Mouse (Mus musculus) CH12.LX (cell line): Measurements from ENCODE around the gene Kcnk2. TPM values are rescaled to one million over a fixed set of nuclear protein-coding genes. Genes with fewer than 3 reads are reported as not detected.
"Not testable (repeated sequence)": the region's sequence is repeated elsewhere in the genome, so short reads cannot be mapped to it uniquely, and the experiment has no call there.

ENCODE experiments used
- DNase-seq: peaks from one replicate; pipeline ENCODE4 v3.0.0-alpha.2; 2013; ENCODE audit errors: extremely low read depth
- H3K27ac ChIP-seq: 2 replicates; pipeline ENCODE4 v1.5.1; 2012; ENCODE audit warnings: low read depth, mild to moderate bottlenecking, control low read depth, moderate library complexity; ENCODE audit not compliant: insufficient read depth
- H3K27me3 ChIP-seq: replicated peaks from 2 replicates; pipeline ENCODE3; 2012; ENCODE audit warnings: inconsistent platforms
- H3K36me3 ChIP-seq, 2 experiments: replicated peaks in 1 of 2; 2 replicates each; pipeline versions ENCODE3 to v1.6.1; 2012; ENCODE audit warnings: inconsistent platforms in 1 of 2, low read length in 1 of 2, mild to moderate bottlenecking in 1 of 2, mixed read lengths in 1 of 2, moderate library complexity in 1 of 2; ENCODE audit not compliant: control insufficient read depth in 1 of 2, insufficient read depth in 1 of 2
- H3K4me1 ChIP-seq, 2 experiments: 2 replicates each; pipeline ENCODE4 v1.6.1; 2012; ENCODE audit warnings: inconsistent platforms in 1 of 2, moderate library complexity in 1 of 2; ENCODE audit not compliant: insufficient read depth in 2 of 2, control insufficient read depth in 1 of 2
- H3K4me2 ChIP-seq: 2 replicates; pipeline ENCODE4 v1.6.1; 2012; ENCODE audit warnings: low read depth, mild to moderate bottlenecking, control low read depth; ENCODE audit not compliant: poor library complexity, insufficient read depth, severe bottlenecking
- H3K4me3 ChIP-seq, 3 experiments: fragments of 150-350 bp in 1 of 3; sonication (generic) in 1 of 3; replicated peaks in 1 of 3; 2 replicates each; pipeline versions ENCODE3 to v1.5.1; 2011 to 2012; ENCODE audit warnings: low read depth in 2 of 3, low read length in 2 of 3, mild to moderate bottlenecking in 2 of 3, moderate library complexity in 2 of 3, control low read depth in 1 of 3, improper control_type of control experiment in 1 of 3, inconsistent platforms in 1 of 3, mixed read lengths in 1 of 3; ENCODE audit not compliant: poor library complexity in 1 of 3
- H3K79me2 ChIP-seq: replicated peaks from 2 replicates; pipeline ENCODE4 v1.6.1; 2012; ENCODE audit warnings: mild to moderate bottlenecking, moderate library complexity; ENCODE audit not compliant: control insufficient read depth, poor library complexity, insufficient read depth, severe bottlenecking; ENCODE audit errors: extremely low read depth
- H3K9ac ChIP-seq: 2 replicates; pipeline ENCODE4 v1.6.1; 2012; ENCODE audit warnings: low read depth, mild to moderate bottlenecking, control low read depth, moderate library complexity; ENCODE audit not compliant: insufficient read depth
- H3K9me3 ChIP-seq: replicated peaks from 2 replicates; pipeline ENCODE3; 2012; ENCODE audit warnings: low read length, inconsistent platforms, mixed read lengths
- BHLHE40 ChIP-seq: IDR thresholded peaks from 2 replicates; pipeline ENCODE4 v1.6.1; 2011; ENCODE audit warnings: mild to moderate bottlenecking, low read depth, low read length, improper control_type of control experiment
- CHD1 ChIP-seq: IDR thresholded peaks from 2 replicates; pipeline ENCODE4 v1.6.1; 2012; ENCODE audit warnings: low read depth, low read length, improper control_type of control experiment, inconsistent platforms
- CHD2 ChIP-seq: IDR thresholded peaks from 2 replicates; pipeline ENCODE4 v1.6.1; 2011; ENCODE audit warnings: low read length, improper control_type of control experiment
- CTCF ChIP-seq, 2 experiments: IDR thresholded peaks in 1 of 2; conservative IDR thresholded peaks in 1 of 2; 2 replicates each; pipeline ENCODE4 v1.5.1; 2011 to 2012; ENCODE audit warnings: low read depth in 2 of 2, low read length in 2 of 2, improper control_type of control experiment in 1 of 2, inconsistent platforms in 1 of 2, mild to moderate bottlenecking in 1 of 2, moderate library complexity in 1 of 2
- E2F4 ChIP-seq: IDR thresholded peaks from 2 replicates; pipeline ENCODE4 v1.6.1; 2011; ENCODE audit warnings: low read depth, low read length, improper control_type of control experiment; ENCODE audit not compliant: insufficient replicate concordance
- IRF4 ChIP-seq: IDR thresholded peaks from 2 replicates; pipeline ENCODE4 v1.6.1; 2014; ENCODE audit warnings: low read depth, mild to moderate bottlenecking, inconsistent platforms, low read length, improper control_type of control experiment
- JUN ChIP-seq: IDR thresholded peaks from 2 replicates; pipeline ENCODE4 v1.6.1; 2011; ENCODE audit warnings: low read depth, mild to moderate bottlenecking, low read length, improper control_type of control experiment, moderate library complexity; ENCODE audit not compliant: insufficient read depth
- MYC ChIP-seq: IDR thresholded peaks from 2 replicates; pipeline ENCODE4 v1.6.1; 2011; ENCODE audit warnings: low read depth, mild to moderate bottlenecking, improper control_type of control experiment, low read length
- NELFE ChIP-seq: IDR thresholded peaks from 2 replicates; pipeline ENCODE4 v1.6.1; 2011; ENCODE audit warnings: low read depth, low read length, improper control_type of control experiment
- NRF1 ChIP-seq: IDR thresholded peaks from 2 replicates; pipeline ENCODE4 v1.6.1; 2014; ENCODE audit warnings: low read depth, mild to moderate bottlenecking, inconsistent platforms, low read length, improper control_type of control experiment, moderate library complexity
- PAX5 ChIP-seq: IDR thresholded peaks from 2 replicates; pipeline ENCODE4 v1.6.1; 2012; ENCODE audit warnings: low read length, inconsistent platforms, mixed read lengths
- RAD21 ChIP-seq: IDR thresholded peaks from 2 replicates; pipeline ENCODE4 v1.6.1; 2011; ENCODE audit warnings: low read depth, mild to moderate bottlenecking, low read length, improper control_type of control experiment, moderate library complexity
- SMC3 ChIP-seq: IDR thresholded peaks from 2 replicates; pipeline ENCODE4 v1.6.1; 2011; ENCODE audit warnings: low read depth, low read length, improper control_type of control experiment
- TBP ChIP-seq: conservative IDR thresholded peaks from 2 replicates; pipeline ENCODE4 v1.6.1; 2011; ENCODE audit warnings: low read depth, low read length, improper control_type of control experiment
- TCF12 ChIP-seq: IDR thresholded peaks from 2 replicates; pipeline ENCODE4 v1.6.1; 2014; ENCODE audit warnings: low read depth, mild to moderate bottlenecking, inconsistent platforms, low read length, improper control_type of control experiment
- UBTF ChIP-seq: IDR thresholded peaks from 2 replicates; pipeline ENCODE4 v1.6.1; 2012; ENCODE audit warnings: low read depth, mild to moderate bottlenecking, inconsistent platforms, low read length, improper control_type of control experiment, moderate library complexity
- USF1 ChIP-seq: IDR thresholded peaks from 2 replicates; pipeline ENCODE4 v1.6.1; 2014; ENCODE audit warnings: low read depth, mild to moderate bottlenecking, inconsistent platforms, low read length, improper control_type of control experiment
- dilution Hi-C: fragments of 300-500 bp; cut with MboI; formaldehyde crosslinking; loops from 2 replicates; pipeline ENCODE4 v1.14.3; 2020; ENCODE audit warnings: low sequenced_read_pairs; ENCODE audit not compliant: extremely low pct_unique_long_range_greater_than_20kb, extremely low pct_ligation_motif_present
- in situ Hi-C: fragments of 300-500 bp; cut with MboI; formaldehyde crosslinking; loops from 3 replicates; pipeline ENCODE4 v1.14.3; 2019; ENCODE audit warnings: low sequenced_read_pairs, low pct_ligation_motif_present, low pct_unique_long_range_greater_than_20kb, mixed read lengths
- polyA plus RNA-seq: library from polyadenylated mRNA; unstranded; fragments of >175 nt; gene quantifications from 2 replicates; pipeline ENCODE4 v1.2.1, GENCODE M21; 2012; ENCODE audit warnings: low read depth; ENCODE audit not compliant: insufficient read length
- total RNA-seq, 2 experiments: library from RNA; depleted of rRNA; stranded (reverse); fragments of 300-350 nt in 1 of 2; fragments of >200 nt in 1 of 2; gene quantifications; 2 replicates each; pipeline ENCODE4 v1.2.3; 2012 to 2014

The Kcnk2 gene
- total and polyA plus RNA-seq, 3 experiments, result 0.19 TPM; not detected in 2

DNA sequence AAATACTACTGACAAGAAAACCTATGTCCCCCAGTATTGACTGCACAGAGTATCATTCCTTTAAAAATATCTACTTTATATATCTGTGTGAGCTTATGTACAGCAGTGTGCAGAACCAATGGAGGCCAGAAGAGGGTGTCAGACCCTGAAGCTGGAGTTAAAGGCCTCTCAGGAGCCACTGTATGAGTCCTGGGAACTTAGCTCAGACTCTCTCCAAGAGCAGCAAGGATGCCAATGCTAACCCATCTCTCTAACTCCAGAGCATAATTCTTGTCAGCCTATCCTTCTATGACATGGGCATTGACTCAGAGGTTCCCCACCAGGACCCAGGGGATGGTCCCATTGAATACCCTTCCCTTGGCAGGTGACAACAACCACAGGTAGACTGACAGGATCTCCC lies 148.4 kb downstream of the Kcnk2 start:
- H3K27me3 ChIP-seq, result no peaks in the 10 kb centered on the region
- no peak overlapping the region for H3K4me2 ChIP-seq
- no peak overlapping the region for H3K9ac ChIP-seq
- no peak for DNase-seq
- H3K27ac ChIP-seq, result no peak overlapping the region
- H3K4me3 ChIP-seq, result no peak overlapping the region
- TF ChIP-seq USF1 (no peak), NELFE (no peak), CHD2 (no peak), UBTF (no peak), MYC (no peak), IRF4 (no peak), CHD1 (no peak), PAX5 (no peak)
- no peaks in the 10 kb centered on the region for H3K36me3 ChIP-seq
- dilution Hi-C loops (no loop called here), in situ Hi-C loops (no loop called here)
- no peaks in the 10 kb centered on the region for H3K79me2 ChIP-seq
- H3K9me3 ChIP-seq, result no peaks in the 10 kb centered on the region
- no peaks in the 10 kb centered on the region for H3K4me1 ChIP-seq

DNA sequence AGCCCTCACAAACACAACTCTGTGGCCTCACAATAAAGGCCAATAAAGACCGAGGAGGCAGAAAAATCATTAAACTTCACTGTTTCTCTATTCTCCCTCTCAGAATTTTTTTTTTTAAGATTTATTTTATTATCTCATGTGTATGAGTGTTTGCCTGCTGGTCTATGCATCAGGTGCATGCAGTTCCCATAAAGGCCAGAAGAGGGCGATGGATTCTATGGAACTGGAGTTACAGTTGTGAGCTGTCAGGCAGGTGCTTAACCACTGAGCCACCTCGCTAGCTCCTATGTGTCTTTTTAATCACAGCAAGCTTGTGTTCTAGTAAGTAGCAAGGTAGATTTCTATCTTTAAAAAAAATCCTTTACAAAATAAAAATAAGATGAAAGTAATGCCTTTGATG lies 148.9 kb downstream of the Kcnk2 start:
- H3K36me3 ChIP-seq, result no peaks in the 10 kb centered on the region
- no peak overlapping the region for H3K4me2 ChIP-seq
- no peaks in the 10 kb centered on the region for H3K27me3 ChIP-seq
- TF ChIP-seq TCF12 (no peak), RAD21 (peak; percentile 25), NRF1 (no peak), JUN (no peak), PAX5 (no peak), BHLHE40 (no peak), CHD2 (no peak), SMC3 (peak; percentile 30), TBP (no peak), CTCF (conservative IDR thresholded peaks at IDR 0.05 in 1 of 2, IDR thresholded peaks at IDR 0.05 in 1 of 2; ENCODE audit: low read depth in 2 of 2, low read length in 2 of 2) (peak; percentile 36 to 40; a peak in 3 of 4 replicates), E2F4 (no peak), IRF4 (no peak)
- dilution Hi-C loops, result no loop called here
- in situ Hi-C loops, result no loop called here
- peak; percentile 31 for DNase-seq
- H3K9me3 ChIP-seq, result no peaks in the 10 kb centered on the region
- no peak overlapping the region for H3K4me3 ChIP-seq
- no peak overlapping the region for H3K27ac ChIP-seq
- no peaks in the 10 kb centered on the region for H3K79me2 ChIP-seq
- no peak overlapping the region for H3K9ac ChIP-seq
- no peaks in the 10 kb centered on the region for H3K4me1 ChIP-seq

DNA sequence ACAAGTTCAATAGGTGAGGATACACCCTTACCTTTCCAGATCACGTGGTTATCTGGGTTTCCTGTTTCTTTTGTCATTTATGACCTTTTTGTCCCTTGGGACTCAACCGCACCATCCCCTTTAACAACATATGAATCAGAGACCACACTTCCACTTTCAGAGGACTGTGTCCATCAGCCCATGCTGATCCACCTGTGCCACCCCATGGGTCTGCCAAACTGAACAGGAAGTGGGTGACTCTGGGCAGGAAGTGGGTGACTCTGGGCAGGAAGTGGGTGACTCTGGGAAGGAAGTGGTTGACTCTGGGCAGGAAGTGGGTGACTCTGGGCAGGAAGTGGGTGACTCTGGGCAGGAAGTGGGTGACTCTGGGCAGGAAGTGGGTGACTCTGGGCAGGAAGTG lies 158.9 kb downstream of the Kcnk2 start:
- H3K79me2 ChIP-seq, H3K36me3 ChIP-seq, H3K4me1 ChIP-seq, H3K4me2 ChIP-seq, H3K9ac ChIP-seq, in situ Hi-C loops, H3K27ac ChIP-seq, dilution Hi-C loops, H3K9me3 ChIP-seq, H3K4me3 ChIP-seq, H3K27me3 ChIP-seq: not testable (repeated sequence)
- DNase-seq, result peak; percentile 17
